Mouse (Mus musculus) forebrain, embryonic 13.5 days (tissue): ENCODE data around the gene B3galt4. TPM values are rescaled to one million over a fixed set of nuclear protein-coding genes. Genes with fewer than 3 reads are reported as not detected.

ENCODE experiments used
- ATAC-seq: fragments of 200-750 bp; cut with Nextera tagmentation; 2 replicates; pipeline ENCODE4 v1.8.0; 2017
- H3K27ac ChIP-seq: fragments of 300-500 bp; sonication (generic); 2 replicates; pipeline ENCODE4 v1.5.1; 2015; ENCODE audit warnings: inconsistent platforms, mild to moderate bottlenecking, moderate library complexity
- H3K27me3 ChIP-seq: fragments of 300-500 bp; sonication (generic); 2 replicates; pipeline ENCODE4 v1.6.1; 2015; ENCODE audit warnings: mild to moderate bottlenecking, inconsistent platforms
- H3K36me3 ChIP-seq: fragments of 300-500 bp; sonication (generic); 2 replicates; pipeline ENCODE4 v1.6.1; 2015; ENCODE audit warnings: mild to moderate bottlenecking, inconsistent platforms; ENCODE audit not compliant: poor library complexity, severe bottlenecking
- H3K4me1 ChIP-seq: fragments of 300-500 bp; sonication (generic); 2 replicates; pipeline ENCODE4 v1.6.1; 2015; ENCODE audit warnings: inconsistent platforms
- H3K4me2 ChIP-seq: fragments of 300-500 bp; sonication (generic); 2 replicates; pipeline ENCODE4 v1.6.1; 2015; ENCODE audit warnings: inconsistent platforms, mild to moderate bottlenecking, moderate library complexity
- H3K4me3 ChIP-seq: fragments of 300-500 bp; sonication (generic); 2 replicates; pipeline ENCODE4 v1.5.1; 2015; ENCODE audit warnings: mild to moderate bottlenecking, inconsistent platforms
- H3K9ac ChIP-seq: fragments of 300-500 bp; sonication (generic); 2 replicates; pipeline ENCODE4 v1.6.1; 2015; ENCODE audit warnings: mild to moderate bottlenecking, inconsistent platforms
- H3K9me3 ChIP-seq: fragments of 300-500 bp; sonication (generic); replicated peaks from 2 replicates; pipeline ENCODE4 v1.6.1; 2016; ENCODE audit warnings: inconsistent platforms
- WGBS: fragments of 180-500 bp; shearing (Covaris S2); methylation state at CpG from one replicate; pipeline ENCODE4 v1.1.7; 2015; 5-methylcytosine and 5-hydroxymethylcytosine counted together
- polyA plus RNA-seq: library from polyadenylated mRNA; unstranded; fragments of >200 nt; fragmentation: Nextera tagmentation; extraction: Ambion mirVana; gene quantifications from 2 replicates; pipeline ENCODE4 v1.2.1, GENCODE M21; 2015

The B3galt4 gene
- polyA plus RNA-seq, 1 experiment from 2014 or later, result 7.3 TPM

- no peak overlapping the region for H3K9ac ChIP-seq
- no peaks in the 10 kb centered on the region for H3K4me1 ChIP-seq
- no peaks in the 10 kb centered on the region for H3K27me3 ChIP-seq
- H3K27ac ChIP-seq, result no peak overlapping the region
- WGBS, result 93% methylated on average over 17 of the region's 17 CpGs
- ATAC-seq, result no peak
- H3K4me3 ChIP-seq, result no peak overlapping the region
- no peaks in the 10 kb centered on the region; the same call in 1 of the 2 replicates for H3K9me3 ChIP-seq
- no peak overlapping the region for H3K4me2 ChIP-seq
- peaks cover 55% of the 10 kb centered on the region for H3K36me3 ChIP-seq
These were observed 14.0 kb upstream of the B3galt4 start for GRCm38 (mm10) chr17:33965082-33965845.

- H3K27me3 ChIP-seq, result no peaks in the 10 kb centered on the region
- no peak overlapping the region for H3K4me3 ChIP-seq
- 94% methylated on average over 7 of the region's 7 CpGs for WGBS
- H3K4me2 ChIP-seq, result no peak overlapping the region
- no peak for ATAC-seq
- no peak overlapping the region for H3K27ac ChIP-seq
- H3K9me3 ChIP-seq, result no peaks in the 10 kb centered on the region
- H3K36me3 ChIP-seq, result peaks cover 79% of the 10 kb centered on the region
- H3K4me1 ChIP-seq, result 0 out of 2 replicates have a peak, but pooled peaks cover under 1% of the 10 kb centered on the region
- H3K9ac ChIP-seq, result no peak overlapping the region
These were observed 11.6 kb upstream of the B3galt4 start for GRCm38 (mm10) chr17:33962876-33963275.

GRCm38 (mm10) chr17:33959948-33960347, 8.7 kb upstream of the B3galt4 start:
- no peaks in the 10 kb centered on the region for H3K9me3 ChIP-seq
- no peak overlapping the region for H3K27ac ChIP-seq
- H3K27me3 ChIP-seq, result no peaks in the 10 kb centered on the region
- H3K36me3 ChIP-seq, result peaks cover 65% of the 10 kb centered on the region
- no peak overlapping the region for H3K9ac ChIP-seq
- WGBS, result 93% methylated on average over 15 of the region's 15 CpGs
- ATAC-seq, result no peak
- H3K4me3 ChIP-seq, result no peak overlapping the region
- peaks cover 15% of the 10 kb centered on the region for H3K4me1 ChIP-seq
- no peak overlapping the region for H3K4me2 ChIP-seq

GRCm38 (mm10) chr17:33959135-33959534, 7.8 kb upstream of the B3galt4 start:
- peaks cover 71% of the 10 kb centered on the region for H3K36me3 ChIP-seq
- 96% methylated on average over 13 of the region's 13 CpGs for WGBS
- H3K4me2 ChIP-seq, result no peak overlapping the region
- H3K9me3 ChIP-seq, result no peaks in the 10 kb centered on the region
- no peak overlapping the region for H3K4me3 ChIP-seq
- H3K9ac ChIP-seq, result no peak overlapping the region
- H3K27ac ChIP-seq, result no peak overlapping the region
- peaks cover 23% of the 10 kb centered on the region for H3K4me1 ChIP-seq
- H3K27me3 ChIP-seq, result no peaks in the 10 kb centered on the region
- no peak for ATAC-seq

- Histone ChIP-seq H3K4me1 (peaks cover 29% of the 10 kb centered on the region), H3K9me3 (no peaks in the 10 kb centered on the region), H3K36me3 (peaks cover 71% of the 10 kb centered on the region), H3K4me3 (no peak overlapping the region), H3K9ac (no peak overlapping the region), H3K27ac (no peak overlapping the region), H3K4me2 (no peak overlapping the region), H3K27me3 (no peaks in the 10 kb centered on the region)
- WGBS, result 95% methylated on average over 11 of the region's 11 CpGs
- no peak for ATAC-seq
These were observed 7.2 kb upstream of the B3galt4 start for GRCm38 (mm10) chr17:33958451-33958850.

- Histone ChIP-seq H3K27me3 (no peaks in the 10 kb centered on the region), H3K27ac (no peak overlapping the region), H3K36me3 (peaks cover 71% of the 10 kb centered on the region), H3K4me2 (no peak overlapping the region), H3K9me3 (no peaks in the 10 kb centered on the region), H3K4me1 (peaks cover 39% of the 10 kb centered on the region), H3K9ac (no peak overlapping the region), H3K4me3 (no peak overlapping the region)
- no peak for ATAC-seq
- 92% methylated on average over 6 of the region's 6 CpGs for WGBS
These were observed 6.2 kb upstream of the B3galt4 start for GRCm38 (mm10) chr17:33957493-33957892.

- Histone ChIP-seq H3K36me3 (peaks cover 70% of the 10 kb centered on the region), H3K27ac (peak overlapping the region; percentile 88), H3K9ac (peak overlapping the region; percentile 98), H3K4me2 (peak overlapping the region; percentile 95), H3K4me1 (peaks cover 51% of the 10 kb centered on the region), H3K9me3 (no peaks in the 10 kb centered on the region), H3K4me3 (peak overlapping the region; percentile 98), H3K27me3 (no peaks in the 10 kb centered on the region)
- no peak for ATAC-seq
- 6% methylated on average over 10 of the region's 10 CpGs for WGBS
These were observed 5.0 kb upstream of the B3galt4 start for GRCm38 (mm10) chr17:33956336-33956735.

- Histone ChIP-seq H3K27ac (peak within 1 kb of the TSS; percentile 92), H3K9ac (peak within 1 kb of the TSS; percentile 98), H3K36me3 (peaks cover 64% of the 10 kb centered on the region), H3K27me3 (no peaks in the 10 kb centered on the region), H3K4me2 (peak within 1 kb of the TSS; percentile 95), H3K9me3 (no peaks in the 10 kb centered on the region), H3K4me3 (peak within 1 kb of the TSS; percentile 98), H3K4me1 (peaks cover 57% of the 10 kb centered on the region)
- WGBS, result 0% methylated on average over 50 of the region's 50 CpGs
- ATAC-seq, result peak; percentile 93
These were observed 4.4 kb upstream of the B3galt4 start, which contains the start of the genes Vps52 and Rps18 for GRCm38 (mm10) chr17:33955555-33956214. Gene Vps52, plus strand, starts transcription at chr17:33955812. Gene Rps18, minus strand, starts transcription at chr17:33956001.

GRCm38 (mm10) chr17:33954646-33955554, 3.6 kb upstream of the B3galt4 start:
- H3K36me3 ChIP-seq, result peaks cover 63% of the 10 kb centered on the region
- peak overlapping the region; percentile 95 for H3K4me2 ChIP-seq
- H3K27me3 ChIP-seq, result no peaks in the 10 kb centered on the region
- no peaks in the 10 kb centered on the region for H3K9me3 ChIP-seq
- 1% methylated on average over 33 of the region's 33 CpGs for WGBS
- peaks cover 65% of the 10 kb centered on the region for H3K4me1 ChIP-seq
- ATAC-seq, result no peak; the same call in 1 of the 2 replicates
- peak overlapping the region; percentile 92 for H3K27ac ChIP-seq
- H3K9ac ChIP-seq, result peak overlapping the region; percentile 98
- H3K4me3 ChIP-seq, result peak overlapping the region; percentile 98

- peaks cover 69% of the 10 kb centered on the region for H3K4me1 ChIP-seq
- H3K9ac ChIP-seq, result peak overlapping the region; percentile 98
- peaks cover 63% of the 10 kb centered on the region for H3K36me3 ChIP-seq
- H3K9me3 ChIP-seq, result no peaks in the 10 kb centered on the region
- no peaks in the 10 kb centered on the region for H3K27me3 ChIP-seq
- peak overlapping the region; percentile 98 for H3K4me3 ChIP-seq
- peak overlapping the region; percentile 95 for H3K4me2 ChIP-seq
- WGBS, result 34% methylated on average over 5 of the region's 5 CpGs
- H3K27ac ChIP-seq, result 0 out of 2 replicates have a peak overlapping the region, but pooled peaks have one; percentile 35
- ATAC-seq, result no peak
These were observed 2.8 kb upstream of the B3galt4 start for GRCm38 (mm10) chr17:33953961-33954565.

GRCm38 (mm10) chr17:33953310-33953709, 2.0 kb upstream of the B3galt4 start:
- H3K4me2 ChIP-seq, result peak overlapping the region; percentile 95
- H3K9ac ChIP-seq, result no peak overlapping the region
- H3K36me3 ChIP-seq, result peaks cover 63% of the 10 kb centered on the region

More at GRCm38 (mm10) chr17:33953310-33953709, 2.0 kb upstream of the B3galt4 start:
- H3K27me3 ChIP-seq, result no peaks in the 10 kb centered on the region
- H3K4me1 ChIP-seq, result peaks cover 69% of the 10 kb centered on the region
- no peak for ATAC-seq
- 77% methylated on average over 3 of the region's 3 CpGs for WGBS
- H3K4me3 ChIP-seq, result no peak overlapping the region
- H3K9me3 ChIP-seq, result no peaks in the 10 kb centered on the region
- no peak overlapping the region for H3K27ac ChIP-seq
